Mouse (Mus musculus) layer of hippocampus, adult 2 months (tissue): ENCODE results near the gene Insig1. TPM values are rescaled to one million over a fixed set of nuclear protein-coding genes. Genes with fewer than 3 reads are reported as not detected.

Experiments used
- DNase-seq, 2 experiments: peaks; one replicate each; pipeline ENCODE4 v3.0.0; 2022; ENCODE audit warnings: low spot score in 2 of 2
- H3K27ac ChIP-seq: fragments of 200-600 bp; 2 replicates; pipeline ENCODE4 v1.8.1; 2022
- H3K4me3 ChIP-seq: fragments of 200-600 bp; 2 replicates; pipeline ENCODE4 v1.8.1; 2022; ENCODE audit warnings: mild to moderate bottlenecking
- CTCF ChIP-seq: fragments of 200-600 bp; conservative IDR thresholded peaks from 2 replicates; pipeline ENCODE4 v1.8.1; 2022; ENCODE audit warnings: antibody characterized with exemption, mild to moderate bottlenecking, moderate library complexity
- total RNA-seq, 2 experiments: library from RNA; stranded (reverse); gene quantifications; 2 replicates each; pipeline ENCODE4 v1.2.3; 2021

The Insig1 gene
- total RNA-seq, 2 experiments from 2014 or later, result 57.7 to 65.8 TPM

GRCm38 (mm10) chr5:28071456-28072223, 477 bp downstream of the Insig1 start:
- H3K27ac ChIP-seq, result peak overlapping the region; percentile 99
- TF ChIP-seq CTCF, result no peak; the same call in 1 of the 2 replicates
- DNase-seq, result peak; percentile 81 to 92
- H3K4me3 ChIP-seq, result peak overlapping the region; percentile 100

GRCm38 (mm10) chr5:28079431-28079830, 8.3 kb downstream of the Insig1 start:
- DNase-seq, result peak; percentile 26 to 40
- TF ChIP-seq CTCF, result no peak
- Histone ChIP-seq H3K27ac (no peak overlapping the region), H3K4me3 (no peak overlapping the region)

GRCm38 (mm10) chr5:28081127-28081526, 10.0 kb downstream of the Insig1 start:
- H3K27ac ChIP-seq, result no peak overlapping the region
- no peak overlapping the region for H3K4me3 ChIP-seq
- TF ChIP-seq CTCF, result no peak
- no peak for DNase-seq

- no peak for DNase-seq
- no peak for TF ChIP-seq CTCF
These were observed 10.7 kb downstream of the Insig1 start for GRCm38 (mm10) chr5:28081822-28082221.

GRCm38 (mm10) chr5:28082312-28082711, 11.1 kb downstream of the Insig1 start:
- no peak overlapping the region for H3K27ac ChIP-seq
- no peak overlapping the region for H3K4me3 ChIP-seq
- DNase-seq, result no peak
- no peak for TF ChIP-seq CTCF

More at GRCm38 (mm10) chr5:28081822-28082221, 10.7 kb downstream of the Insig1 start:
- Histone ChIP-seq H3K4me3 (no peak overlapping the region), H3K27ac (no peak overlapping the region)

- DNase-seq, result no peak
- TF ChIP-seq CTCF, result no peak
- H3K4me3 ChIP-seq, result no peak overlapping the region
- H3K27ac ChIP-seq, result no peak overlapping the region
These were observed 11.6 kb downstream of the Insig1 start for GRCm38 (mm10) chr5:28082796-28083195.

- Histone ChIP-seq H3K4me3 (no peak overlapping the region), H3K27ac (no peak overlapping the region)
- TF ChIP-seq CTCF, result no peak
- no peak for DNase-seq
These were observed 13.6 kb downstream of the Insig1 start for GRCm38 (mm10) chr5:28084743-28085142.

- Histone ChIP-seq H3K27ac (no peak overlapping the region), H3K4me3 (no peak overlapping the region)
- no peak for DNase-seq
- TF ChIP-seq CTCF, result peak; percentile 36; the same call in 1 of the 2 replicates
These were observed 19.4 kb downstream of the Insig1 start for GRCm38 (mm10) chr5:28090547-28090946.

- DNase-seq, result no peak
- H3K27ac ChIP-seq, result no peak overlapping the region
- H3K4me3 ChIP-seq, result no peak overlapping the region
- TF ChIP-seq CTCF, result peak; percentile 52
These were observed 21.2 kb downstream of the Insig1 start for GRCm38 (mm10) chr5:28092327-28092726.

- Histone ChIP-seq H3K27ac (no peak overlapping the region), H3K4me3 (no peak overlapping the region)
- peak; percentile 81 for TF ChIP-seq CTCF
- peak; percentile 65 to 90 for DNase-seq
These were observed 22.7 kb downstream of the Insig1 start for GRCm38 (mm10) chr5:28093874-28094273.

GRCm38 (mm10) chr5:28094393-28094792, 23.2 kb downstream of the Insig1 start:
- no peak overlapping the region for H3K4me3 ChIP-seq
- DNase-seq, result no peak
- no peak overlapping the region for H3K27ac ChIP-seq
- no peak for TF ChIP-seq CTCF

- H3K27ac ChIP-seq, result no peak overlapping the region
- TF ChIP-seq CTCF, result no peak
- DNase-seq, result no peak
- H3K4me3 ChIP-seq, result no peak overlapping the region
These were observed 23.7 kb downstream of the Insig1 start for GRCm38 (mm10) chr5:28094846-28095245.

- no peak for DNase-seq
- TF ChIP-seq CTCF, result no peak
- Histone ChIP-seq H3K4me3 (no peak overlapping the region), H3K27ac (no peak overlapping the region)
These were observed 24.5 kb downstream of the Insig1 start for GRCm38 (mm10) chr5:28095671-28096070.

GRCm38 (mm10) chr5:28106966-28107365, 35.8 kb downstream of the Insig1 start:
- TF ChIP-seq CTCF, result no peak
- Histone ChIP-seq H3K27ac (no peak overlapping the region), H3K4me3 (no peak overlapping the region)
- DNase-seq, result no peak
